Mouse (Mus musculus): ENCODE results near the gene Mgll.

Mgll gene

GRCm38 (mm10) chr6:88746271-88746670, 22.1 kb downstream of the Mgll start:
- DNase-seq: no peak

- DNase-seq: no peak
Measured at GRCm38 (mm10) chr6:88747296-88748040, 23.3 kb downstream of the Mgll start.

DNA sequence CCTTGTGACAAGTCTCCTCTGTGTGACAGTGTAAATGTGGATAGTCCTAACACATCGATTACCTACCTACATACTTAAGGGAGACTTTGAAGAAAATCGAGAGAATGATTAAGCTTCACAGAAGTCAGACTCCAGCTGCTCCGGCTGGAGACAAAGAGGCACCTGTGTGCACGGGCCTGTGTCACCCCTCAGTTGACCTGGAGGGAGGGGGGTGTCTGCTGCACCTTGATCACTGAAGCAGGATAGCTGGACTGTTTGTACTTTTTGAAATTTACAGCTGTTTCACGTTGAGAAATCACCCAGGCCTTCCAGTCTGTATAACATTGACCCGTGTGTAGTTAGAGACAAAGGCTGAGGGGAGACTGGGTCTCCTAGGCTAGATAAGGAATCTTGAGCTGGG, 26.7 kb downstream of the Mgll start:
- DNase-seq: no peak

- no peak for DNase-seq
Measured at GRCm38 (mm10) chr6:88752711-88753219, 28.6 kb downstream of the Mgll start.

- DNase-seq: no peak
Measured at GRCm38 (mm10) chr6:88753578-88753977, 29.4 kb downstream of the Mgll start.

DNA sequence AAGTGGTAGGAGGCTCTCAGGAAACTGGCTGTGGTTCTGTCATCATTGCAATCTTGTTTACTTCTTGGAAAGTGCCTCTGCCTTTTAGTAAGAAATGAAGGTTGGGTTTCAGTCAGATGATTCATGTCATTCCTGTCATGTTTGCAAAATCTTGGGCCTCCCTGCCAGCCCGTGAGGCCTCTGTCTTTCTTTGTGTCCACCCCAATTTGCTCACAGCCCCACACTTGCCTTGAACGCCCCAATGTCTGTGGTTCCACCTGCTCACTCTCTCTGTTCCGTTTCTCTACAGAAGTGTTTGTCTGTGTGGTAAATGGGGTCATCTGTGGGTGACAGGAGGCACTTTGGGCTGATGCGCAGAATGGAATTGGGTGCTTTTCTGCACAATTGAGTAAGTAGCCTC, 32.8 kb downstream of the Mgll start:
- DNase-seq: no peak

GRCm38 (mm10) chr6:88758074-88758473, 33.9 kb downstream of the Mgll start:
- DNase-seq: no peak

DNA sequence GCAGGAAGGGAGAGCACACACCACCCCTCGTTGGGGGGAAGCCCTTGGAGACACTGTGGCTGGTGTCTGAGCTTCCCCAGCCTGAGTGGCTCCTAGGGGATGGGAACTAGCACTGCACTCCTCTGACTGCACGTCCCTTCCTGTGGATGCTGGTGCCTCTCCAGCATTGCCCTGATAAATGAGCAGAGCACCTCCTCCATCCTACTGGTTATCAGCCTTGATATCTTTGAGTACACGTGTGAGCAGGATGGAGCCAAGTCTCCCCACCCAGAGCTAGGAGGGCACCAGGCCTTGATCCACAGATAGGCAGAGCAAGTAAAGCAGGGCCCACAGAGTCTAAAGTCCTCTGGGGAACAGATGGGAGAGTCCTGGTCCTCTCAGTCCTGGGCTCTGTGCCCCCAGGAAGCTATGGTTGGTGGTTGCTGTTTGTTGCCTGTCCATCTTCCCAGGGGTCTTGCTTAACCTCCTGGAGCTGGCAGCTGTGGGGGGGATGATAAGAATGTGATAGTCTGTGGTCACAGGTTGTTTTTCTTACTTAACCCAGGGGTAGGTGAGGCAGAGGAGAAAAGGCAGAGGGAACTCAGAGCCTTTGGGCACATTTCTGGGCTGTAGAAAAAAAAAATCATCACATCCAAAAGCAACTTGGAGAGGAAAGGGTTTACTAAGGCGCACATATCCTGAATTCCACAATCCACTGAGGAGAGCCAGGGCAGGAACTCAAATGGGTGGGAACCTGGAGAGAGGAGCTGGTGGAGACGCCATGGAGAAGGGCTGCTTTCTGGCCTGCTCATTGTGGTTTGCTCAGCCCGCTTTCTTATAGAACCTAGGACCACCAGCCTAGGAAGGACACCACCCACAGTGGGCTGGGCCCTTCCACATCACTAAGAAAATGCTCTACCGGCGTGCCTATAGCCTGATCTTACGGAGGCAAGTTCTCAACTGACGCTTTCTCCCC, 34.6 kb downstream of the Mgll start:
- no peak for DNase-seq

GRCm38 (mm10) chr6:88759793-88760453, 35.7 kb downstream of the Mgll start:
- DNase-seq: no peak

- no peak for DNase-seq
Measured at GRCm38 (mm10) chr6:88760935-88761635, 36.9 kb downstream of the Mgll start.

GRCm38 (mm10) chr6:88761684-88762439, 37.6 kb downstream of the Mgll start:
- no peak for DNase-seq

DNA sequence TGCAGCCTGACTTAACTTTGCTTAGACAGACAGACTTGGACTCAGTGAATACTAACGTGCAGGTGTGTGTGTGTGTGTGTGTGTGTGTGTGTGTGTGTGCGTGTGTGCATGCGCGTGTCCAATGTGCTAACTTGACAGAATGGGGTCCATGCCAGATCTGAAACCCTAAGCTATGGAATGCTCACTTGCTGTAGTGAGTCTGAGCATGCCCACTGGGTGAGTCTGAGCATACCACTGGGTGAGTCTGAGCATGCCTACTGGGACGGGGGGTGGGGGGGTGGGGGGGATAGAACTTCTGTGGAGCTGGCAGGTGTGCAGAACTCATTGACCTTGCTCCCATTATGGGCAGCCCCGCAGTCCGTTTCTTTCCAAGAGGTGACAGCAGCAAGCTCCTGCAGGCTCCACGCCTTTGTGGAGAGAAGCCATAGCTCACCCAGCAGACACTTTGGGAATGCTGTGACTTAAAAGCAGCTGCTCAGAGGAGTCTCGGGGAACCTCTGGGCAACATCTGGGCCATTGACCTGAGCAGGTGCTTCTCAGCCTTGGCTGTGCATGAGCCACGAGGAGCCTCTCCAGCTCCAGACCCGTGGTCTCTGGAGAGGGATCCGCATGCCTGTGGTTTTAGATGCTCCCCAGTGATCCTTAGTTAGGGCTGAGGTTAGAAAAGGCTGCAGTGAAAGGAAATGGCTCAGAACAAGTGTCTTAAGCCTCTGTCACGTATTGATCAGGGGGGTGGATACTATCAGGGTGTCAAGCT, 38.4 kb downstream of the Mgll start:
- DNase-seq: no peak

DNA sequence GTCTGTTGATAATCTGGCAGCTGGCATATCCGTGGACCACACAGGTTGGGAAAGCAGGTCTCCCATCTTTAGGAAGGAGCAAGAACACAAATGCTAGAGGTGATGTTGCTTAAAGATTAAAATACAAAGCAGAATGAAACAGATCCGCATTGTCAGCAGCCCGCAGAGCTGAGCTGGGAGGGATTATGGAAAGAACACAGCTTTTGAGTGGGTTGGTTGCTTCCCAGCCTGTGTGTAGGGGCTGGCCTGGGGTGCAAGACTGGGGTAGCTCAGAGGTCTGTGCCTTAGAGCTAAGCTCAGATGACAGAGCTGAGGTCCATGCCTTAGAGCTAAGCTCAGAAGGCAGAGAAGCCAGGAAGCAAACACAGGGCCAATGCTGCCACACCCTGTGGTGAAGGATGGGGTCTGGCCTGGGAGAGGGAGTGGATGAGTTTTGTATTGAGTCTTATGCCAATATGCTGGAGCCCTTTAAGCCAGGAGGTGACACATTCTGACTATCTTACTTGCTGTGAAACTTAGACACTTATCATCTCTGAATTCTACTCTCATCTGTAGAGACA, 39.4 kb downstream of the Mgll start:
- no peak for DNase-seq

DNA sequence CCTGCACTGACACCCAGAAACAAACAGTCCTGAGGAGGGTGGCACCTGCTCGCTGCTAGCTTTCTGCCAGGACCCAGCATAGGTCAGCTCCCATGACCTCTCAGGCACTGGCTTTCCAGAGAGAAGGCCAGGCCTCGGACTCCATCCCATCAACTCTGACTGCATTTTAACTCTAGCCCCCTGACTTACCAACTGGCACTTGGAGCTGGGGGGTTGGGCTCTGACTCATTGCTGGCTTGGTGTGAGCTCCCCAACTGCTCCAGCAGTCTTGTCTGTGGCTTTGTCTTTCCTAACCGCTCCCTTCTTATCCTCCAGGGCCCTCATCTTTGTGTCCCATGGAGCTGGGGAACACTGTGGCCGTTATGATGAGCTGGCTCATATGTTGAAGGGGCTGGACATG, 40.1 kb downstream of the Mgll start:
- no peak for DNase-seq

GRCm38 (mm10) chr6:88767740-88768139, 43.5 kb downstream of the Mgll start:
- no peak for DNase-seq

- peak; percentile 74 for DNase-seq
Measured at GRCm38 (mm10) chr6:88769723-88770122, 45.5 kb downstream of the Mgll start.

DNA sequence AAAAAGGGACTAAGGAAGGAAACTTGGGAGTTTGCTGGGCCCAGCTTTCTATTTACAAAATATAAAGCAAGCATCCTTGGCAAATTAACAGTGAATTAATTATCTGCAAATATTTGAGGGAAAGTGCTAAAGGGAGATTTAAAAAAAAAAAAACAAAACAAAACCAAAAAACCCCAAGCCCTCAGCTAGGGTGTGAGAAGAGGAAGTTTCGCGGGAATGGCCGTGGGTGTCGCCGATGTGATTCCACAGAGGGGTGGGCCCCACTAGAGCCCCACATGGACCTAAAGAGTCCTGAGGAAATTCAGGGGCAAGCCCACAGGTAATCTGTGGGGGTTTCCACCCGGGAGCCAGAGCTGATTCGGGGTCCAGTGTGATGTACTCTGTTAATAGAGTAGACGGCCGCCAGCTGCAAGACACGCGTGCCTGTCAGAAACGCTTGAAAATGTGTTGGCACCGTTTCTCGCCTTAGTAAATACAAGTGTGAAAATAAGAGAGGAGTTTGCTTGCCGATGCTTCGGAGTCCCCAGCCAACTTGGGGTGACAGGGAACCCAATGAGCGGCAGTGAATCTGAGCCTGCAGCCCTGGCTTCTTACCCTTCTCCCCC, 46.2 kb downstream of the Mgll start:
- no peak for DNase-seq

DNA sequence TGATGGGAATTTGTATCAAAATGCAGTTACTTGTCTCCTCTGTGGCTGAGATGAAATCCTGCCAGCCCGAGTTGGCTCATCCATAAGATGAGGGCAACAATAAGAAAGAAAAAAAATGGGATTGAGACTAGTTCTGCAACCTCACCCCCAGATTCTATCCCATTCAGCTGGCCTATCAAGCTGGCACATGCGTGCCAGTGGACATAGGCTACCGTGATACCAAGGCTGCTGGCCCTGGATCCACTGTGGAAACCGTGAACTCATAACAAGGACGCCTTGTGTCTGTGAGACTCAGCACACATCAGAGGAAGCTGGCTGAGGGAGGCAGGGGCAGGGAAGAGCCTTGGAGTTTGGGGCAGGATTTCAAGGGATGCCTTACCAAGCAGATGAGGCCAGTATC, 46.8 kb downstream of the Mgll start:
- DNase-seq: no peak

- DNase-seq: no peak
Measured at GRCm38 (mm10) chr6:88772041-88772440, 47.8 kb downstream of the Mgll start.

GRCm38 (mm10) chr6:88774055-88774454, 49.8 kb downstream of the Mgll start:
- no peak for DNase-seq

All from thymus, postnatal 14 days (tissue).